Mouse (Mus musculus): ENCODE results near the gene Serpina1a.

- TF ChIP-seq USF1 (IDR thresholded peaks at IDR 0.05; ENCODE audit: low read depth) (no peak), CTCF (IDR thresholded peaks at IDR 0.05; ENCODE audit: control insufficient read depth, insufficient read depth, insufficient read length) (no peak), MAX (IDR thresholded peaks at IDR 0.05) (no peak), MYOG (IDR thresholded peaks at IDR 0.05; ENCODE audit: control insufficient read depth, extremely low read depth, insufficient read length) (no peak)
Observed at GRCm38 (mm10) chr12:103860976-103861375, 2.4 kb downstream of the Serpina1a start.

Data from C2C12 (cell line).